Mouse (Mus musculus): Measurements from ENCODE around the gene Retreg3. TPM values are rescaled to one million over a fixed set of nuclear protein-coding genes. Genes with fewer than 3 reads are reported as not detected.

Gene Retreg3
- polyA plus RNA-seq, 2 experiments = 5.3 to 20.4 TPM

DNA sequence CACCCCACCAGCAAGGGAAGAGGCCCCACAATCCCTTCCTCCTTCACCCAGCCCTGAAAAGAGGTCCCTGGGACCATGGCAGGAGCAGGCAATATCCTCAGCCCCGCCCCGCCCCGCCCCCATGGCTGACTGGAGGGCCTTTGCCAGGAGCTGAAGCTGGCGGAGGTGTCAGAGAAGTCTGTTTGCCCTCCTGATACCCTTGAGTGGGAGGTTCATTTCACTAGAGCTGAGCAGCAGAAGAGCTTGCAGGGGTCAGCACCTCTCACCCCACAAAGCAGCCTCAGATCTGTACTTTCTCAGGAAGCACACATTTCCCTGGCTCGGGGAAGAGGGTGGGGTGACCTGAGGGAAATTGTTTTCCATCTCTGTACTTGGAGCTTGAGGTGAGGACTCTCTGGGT, 61.0 kb downstream of the Retreg3 start:
- Histone ChIP-seq H3K27me3 (ENCODE audit: control insufficient read depth, insufficient read depth, low read length) (no peaks in the 10 kb centered on the region), H3K36me3 (replicated peaks; ENCODE audit: control insufficient read depth, insufficient read depth, low read depth) (peaks cover 53% of the 10 kb centered on the region), H3K4me3 (ENCODE audit: insufficient read depth in 1 of 2, low read depth in 2 of 2, low read length in 2 of 2) (no peak overlapping the region), H3K27ac (no peak overlapping the region), H3K9me3 (ENCODE audit: control insufficient read depth, low read length) (no peaks in the 10 kb centered on the region), H3K4me2 (ENCODE audit: low read depth) (no peak overlapping the region), H3K4me1 (replicated peaks; ENCODE audit: control insufficient read depth in 2 of 2, insufficient read depth in 2 of 2, low read length in 1 of 2) (peaks cover 10 to 22% of the 10 kb centered on the region in 2 experiments), H3K9ac (replicated peaks) (no peak overlapping the region)
- TF ChIP-seq EP300 (IDR thresholded peaks at IDR 0.05; ENCODE audit: low read depth) (no peak), CTCF (IDR thresholded peaks at IDR 0.05; ENCODE audit: low read depth) (no peak)
- ATAC-seq (ENCODE audit: insufficient read depth) (no peak), DNase-seq (ENCODE audit: low read depth in 3 of 3, low spot score in 3 of 3) (no peak)
- 62% methylated on average over 5 of the region's 5 CpGs for WGBS (ENCODE audit: insufficient replicate concordance)

DNA sequence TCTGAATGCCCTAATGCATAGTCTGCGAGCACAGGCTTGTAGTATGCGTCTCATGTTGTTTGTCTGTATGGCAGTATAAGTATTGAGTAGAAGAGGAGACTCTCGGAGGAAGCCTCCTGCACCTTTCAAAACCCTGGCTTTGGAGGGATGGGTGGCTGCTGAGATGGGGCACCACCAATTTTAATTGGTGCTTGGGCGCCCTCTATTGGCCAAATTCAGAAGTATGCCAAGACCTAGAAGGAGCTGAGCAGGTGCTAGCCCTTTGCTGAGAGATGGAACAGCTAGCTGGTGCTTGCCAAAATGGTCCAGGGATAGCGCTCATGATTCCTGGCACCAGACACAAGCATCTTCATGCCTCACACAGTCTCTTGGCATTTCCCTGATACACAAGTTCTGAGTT, 61.8 kb downstream of the Retreg3 start:
- peaks cover 60% of the 10 kb centered on the region for H3K36me3 ChIP-seq (replicated peaks; ENCODE audit: control insufficient read depth, insufficient read depth, low read depth)
- ATAC-seq (ENCODE audit: insufficient read depth) (peak; percentile 30; the same call in 1 of the 2 replicates), DNase-seq (ENCODE audit: low read depth in 3 of 3, low spot score in 3 of 3) (peak; percentile 56 to 66 (median 59))

DNA sequence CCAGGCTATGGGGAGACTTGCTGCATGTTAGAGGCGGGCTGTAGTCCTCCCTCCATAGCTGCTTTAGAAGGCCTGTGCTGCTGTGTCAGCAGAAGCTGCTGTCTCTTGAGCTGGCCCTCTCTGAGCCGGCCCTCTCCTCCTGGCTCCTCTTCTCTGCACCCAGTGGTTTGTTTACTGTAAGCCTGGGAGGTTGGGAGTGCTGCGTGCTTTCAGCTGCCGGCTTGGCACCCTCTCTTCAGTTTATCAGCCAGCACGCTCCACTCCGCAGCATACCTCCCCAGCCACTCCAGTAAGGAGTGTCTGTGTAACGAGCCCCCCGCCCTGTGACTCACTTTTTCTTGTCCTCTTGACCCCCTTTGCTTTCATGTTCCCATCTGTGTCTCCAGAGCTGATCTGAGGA, 62.8 kb downstream of the Retreg3 start:
- Histone ChIP-seq H3K4me1 (replicated peaks; ENCODE audit: control insufficient read depth in 2 of 2, insufficient read depth in 2 of 2, low read length in 1 of 2) (peaks cover 0 to 7% of the 10 kb centered on the region in 2 experiments; a peak in 2 of 4 replicates), H3K36me3 (replicated peaks; ENCODE audit: control insufficient read depth, insufficient read depth, low read depth) (peaks cover 60% of the 10 kb centered on the region), H3K27ac (no peak overlapping the region; the same call in 1 of the 2 replicates), H3K4me3 (ENCODE audit: insufficient read depth in 1 of 2, low read depth in 2 of 2, low read length in 2 of 2) (no peak overlapping the region), H3K27me3 (ENCODE audit: control insufficient read depth, insufficient read depth, low read length) (no peaks in the 10 kb centered on the region), H3K9me3 (ENCODE audit: control insufficient read depth, low read length) (no peaks in the 10 kb centered on the region), H3K9ac (replicated peaks) (no peak overlapping the region), H3K4me2 (ENCODE audit: low read depth) (no peak overlapping the region)
- TF ChIP-seq EP300 (IDR thresholded peaks at IDR 0.05; ENCODE audit: low read depth) = no peak
- DNase-seq (ENCODE audit: low read depth in 3 of 3, low spot score in 3 of 3) (no peak), ATAC-seq (ENCODE audit: insufficient read depth) (no peak)
- 75% methylated on average over 8 of the region's 8 CpGs for WGBS (ENCODE audit: insufficient replicate concordance)

More for the DNA sequence above, 61.8 kb downstream of the Retreg3 start:
- WGBS (ENCODE audit: insufficient replicate concordance) = 31% methylated on average over 5 of the region's 5 CpGs
- no peak overlapping the region for H3K9ac ChIP-seq (replicated peaks)
- TF ChIP-seq EP300 (IDR thresholded peaks at IDR 0.05; ENCODE audit: low read depth) (no peak), CTCF (IDR thresholded peaks at IDR 0.05; ENCODE audit: low read depth) (peak; percentile 91)
- H3K9me3 ChIP-seq (ENCODE audit: control insufficient read depth, low read length) = no peaks in the 10 kb centered on the region
- no peaks in the 10 kb centered on the region for H3K27me3 ChIP-seq (ENCODE audit: control insufficient read depth, insufficient read depth, low read length)
- H3K4me2 ChIP-seq (ENCODE audit: low read depth) = no peak overlapping the region
- peaks cover 4 to 15% of the 10 kb centered on the region in 2 experiments for H3K4me1 ChIP-seq (replicated peaks; ENCODE audit: control insufficient read depth in 2 of 2, insufficient read depth in 2 of 2, low read length in 1 of 2)
- no peak overlapping the region for H3K4me3 ChIP-seq (ENCODE audit: insufficient read depth in 1 of 2, low read depth in 2 of 2, low read length in 2 of 2)
- H3K27ac ChIP-seq = no peak overlapping the region

DNA sequence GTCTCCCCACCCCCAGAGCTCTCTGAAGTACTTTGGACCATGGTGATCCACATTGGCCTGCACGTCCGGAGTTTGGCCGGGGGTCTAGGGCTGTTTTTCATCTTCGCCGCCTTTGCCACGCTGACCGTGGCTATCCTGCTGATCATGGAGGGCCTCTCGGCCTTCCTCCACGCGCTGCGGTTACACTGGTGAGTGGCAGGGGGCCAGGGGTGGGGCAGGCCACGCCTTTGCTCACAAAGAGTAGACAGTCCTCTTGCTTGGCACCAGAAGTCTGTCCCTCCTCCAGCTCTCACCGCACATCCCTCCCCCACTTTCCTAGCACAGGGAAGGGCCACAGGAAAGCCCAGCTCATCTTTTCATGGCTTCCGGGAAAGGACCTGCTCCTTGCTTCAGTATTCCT, 64.3 kb downstream of the Retreg3 start:
- no peak for ATAC-seq (ENCODE audit: insufficient read depth)
- Histone ChIP-seq H3K27me3 (ENCODE audit: control insufficient read depth, insufficient read depth, low read length) (no peaks in the 10 kb centered on the region), H3K4me3 (ENCODE audit: insufficient read depth in 1 of 2, low read depth in 2 of 2, low read length in 2 of 2) (no peak overlapping the region), H3K36me3 (replicated peaks; ENCODE audit: control insufficient read depth, insufficient read depth, low read depth) (peaks cover 65% of the 10 kb centered on the region), H3K4me2 (ENCODE audit: low read depth) (no peak overlapping the region), H3K9me3 (ENCODE audit: control insufficient read depth, low read length) (no peaks in the 10 kb centered on the region), H3K27ac (no peak overlapping the region), H3K4me1 (replicated peaks; ENCODE audit: control insufficient read depth in 2 of 2, insufficient read depth in 2 of 2, low read length in 1 of 2) (peaks cover 0 to 7% of the 10 kb centered on the region in 2 experiments; a peak in 2 of 4 replicates), H3K9ac (replicated peaks) (no peak overlapping the region)
- TF ChIP-seq CTCF (IDR thresholded peaks at IDR 0.05; ENCODE audit: low read depth) (no peak), EP300 (IDR thresholded peaks at IDR 0.05; ENCODE audit: low read depth) (no peak)
- 57% methylated on average over 14 of the region's 14 CpGs for WGBS (ENCODE audit: insufficient replicate concordance)
- DNase-seq (ENCODE audit: low read depth in 3 of 3, low spot score in 3 of 3) = no peak

DNA sequence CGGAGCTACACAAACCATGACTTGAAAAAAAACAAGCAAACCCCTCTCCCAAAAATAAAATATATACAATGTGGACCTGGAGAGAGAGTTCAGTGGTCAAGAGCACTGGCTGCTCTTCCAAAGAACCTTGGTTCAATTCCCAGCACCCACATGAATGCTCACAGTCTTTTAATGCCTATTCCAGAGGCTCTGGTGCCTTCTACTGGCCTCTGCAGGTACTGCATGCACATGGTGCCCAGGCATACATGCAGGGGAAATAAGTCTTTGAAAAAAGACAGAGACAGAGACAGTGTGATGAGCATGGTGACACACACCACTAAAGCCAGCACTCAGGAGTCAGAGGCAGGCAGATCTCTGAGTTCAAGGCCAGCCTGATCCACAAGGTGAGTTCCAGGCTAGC, 65.7 kb downstream of the Retreg3 start:
- ATAC-seq (ENCODE audit: insufficient read depth) = no peak
- Histone ChIP-seq H3K9ac (replicated peaks) (no peak overlapping the region), H3K4me3 (ENCODE audit: insufficient read depth in 1 of 2, low read depth in 2 of 2, low read length in 2 of 2) (no peak overlapping the region), H3K27ac (no peak overlapping the region), H3K36me3 (replicated peaks; ENCODE audit: control insufficient read depth, insufficient read depth, low read depth) (peaks cover 69% of the 10 kb centered on the region), H3K9me3 (ENCODE audit: control insufficient read depth, low read length) (no peaks in the 10 kb centered on the region), H3K4me1 (replicated peaks; ENCODE audit: control insufficient read depth in 2 of 2, insufficient read depth in 2 of 2, low read length in 1 of 2) (peaks cover 0 to 7% of the 10 kb centered on the region in 2 experiments; a peak in 2 of 4 replicates), H3K4me2 (ENCODE audit: low read depth) (no peak overlapping the region), H3K27me3 (ENCODE audit: control insufficient read depth, insufficient read depth, low read length) (no peaks in the 10 kb centered on the region)
- TF ChIP-seq EP300 (IDR thresholded peaks at IDR 0.05; ENCODE audit: low read depth) (no peak), CTCF (IDR thresholded peaks at IDR 0.05; ENCODE audit: low read depth) (peak; percentile 80)
- DNase-seq (ENCODE audit: low read depth in 3 of 3, low spot score in 3 of 3) = no peak
- 100% methylated on average over 1 of the region's 1 CpGs for WGBS (ENCODE audit: insufficient replicate concordance)

All from liver, embryonic 14.5 days (tissue).